ENCODE assay signal across 1 mouse cellular context in genomic region chr17:35026206-35026605, GRCm38 (mm10).
TF ChIP-seq lines count a peak whose summit lies in the region.

No protein-coding gene starts in this region.

TF ChIP-seq in MEL, 35 proteins besides CTCF, POLR2A, EP300 and RAD21 (continued from another document):
- TF ChIP-seq SIN3A (IDR thresholded peaks at IDR 0.05; ENCODE audit: low read length) = no peak
- TF ChIP-seq SMC3 (IDR thresholded peaks at IDR 0.05; ENCODE audit: low read depth, low read length) = peak; percentile 0
- no peak for TF ChIP-seq MEF2A (IDR thresholded peaks at IDR 0.05; ENCODE audit: extremely low read depth, insufficient replicate concordance, low read depth, low read length, poor library complexity, severe bottlenecking)
- TF ChIP-seq HCFC1 (IDR thresholded peaks at IDR 0.05; ENCODE audit: low read depth, low read length) = no peak
- no peak for TF ChIP-seq JUND (IDR thresholded peaks at IDR 0.05; ENCODE audit: low read depth, low read length)
- no peak for TF ChIP-seq USF1 (IDR thresholded peaks at IDR 0.05; ENCODE audit: low read depth, low read length)
- no peak for TF ChIP-seq ELF1 (IDR thresholded peaks at IDR 0.05; ENCODE audit: low read depth, low read length)
- no peak for TF ChIP-seq MXI1 (IDR thresholded peaks at IDR 0.05; ENCODE audit: low read depth, low read length)
- no peak for TF ChIP-seq ZNF384 (IDR thresholded peaks at IDR 0.05; ENCODE audit: low read depth, low read length)
- TF ChIP-seq ZC3H11A (IDR thresholded peaks at IDR 0.05; ENCODE audit: low read depth, low read length) = no peak
- TF ChIP-seq TBP (IDR thresholded peaks at IDR 0.05; ENCODE audit: low read depth, low read length) = no peak
- no peak for TF ChIP-seq GATA1 (IDR thresholded peaks at IDR 0.05; ENCODE audit: low read depth, low read length)
